Mouse (Mus musculus) heart, postnatal 36 days (tissue): ENCODE results near the gene Megf8. TPM values are rescaled to one million over a fixed set of nuclear protein-coding genes. Genes with fewer than 3 reads are reported as not detected.
A peak's percentile ranks its signal among the peaks of the same experiment; 100 is the strongest.

Source experiments
- DNase-seq, 2 experiments: peaks; one replicate each; pipeline ENCODE4 v3.0.0; 2021 to 2022
- intact Hi-C: fragments of 180-260 bp; cut with DNase I; formaldehyde crosslinking; loops from one replicate; pipeline ENCODE4 v1.15.1; 2025
- total RNA-seq, 2 experiments: library from RNA; stranded (reverse); gene quantifications; 2 replicates each; pipeline ENCODE4 v1.2.3; 2021

Gene Megf8
- total RNA-seq, 2 experiments from 2014 or later: 30.4 to 31.1 TPM

DNA sequence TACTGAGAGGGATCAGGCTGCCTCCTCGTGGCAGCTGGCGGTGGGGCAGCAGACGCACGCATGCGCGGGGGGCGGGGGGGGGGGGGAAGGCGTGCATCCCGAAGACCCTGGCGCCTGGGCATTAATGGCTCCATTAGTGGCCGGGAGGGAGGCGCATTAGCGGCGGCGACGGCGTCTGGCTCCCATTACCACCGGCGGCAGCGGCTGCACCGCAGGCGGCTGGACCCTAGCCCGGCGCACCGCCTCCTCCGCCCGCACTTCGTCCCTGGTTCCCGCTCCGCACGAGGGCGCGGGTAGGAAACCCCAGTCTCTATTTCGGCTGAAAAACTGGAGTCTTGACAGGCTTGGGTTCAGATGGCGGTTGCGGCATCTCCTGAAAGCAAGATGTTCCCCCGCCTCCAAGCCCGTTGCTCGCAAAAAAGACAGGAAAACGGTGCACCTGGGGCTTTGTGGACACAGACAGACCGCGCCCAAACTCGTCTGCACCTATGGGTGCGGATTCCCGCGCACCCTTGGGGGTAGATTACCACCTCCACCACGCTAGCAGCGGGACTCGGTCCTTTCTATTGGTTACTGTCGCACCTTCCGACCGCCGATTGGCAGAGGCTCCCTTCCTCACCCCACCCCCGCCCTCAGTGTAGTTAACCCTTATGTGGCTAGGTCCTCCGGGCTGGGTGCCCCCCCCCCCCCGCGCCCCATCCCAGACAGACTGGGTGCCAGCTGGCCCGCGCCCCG is 38.5 kb upstream of the Megf8 start:
- DNase-seq: peak; percentile 75 to 87
- intact Hi-C loops: loop anchor here (1.0 kb wide), 2 partner anchors 27 to 37 kb away; no protein-coding TSS in a partner anchor

DNA sequence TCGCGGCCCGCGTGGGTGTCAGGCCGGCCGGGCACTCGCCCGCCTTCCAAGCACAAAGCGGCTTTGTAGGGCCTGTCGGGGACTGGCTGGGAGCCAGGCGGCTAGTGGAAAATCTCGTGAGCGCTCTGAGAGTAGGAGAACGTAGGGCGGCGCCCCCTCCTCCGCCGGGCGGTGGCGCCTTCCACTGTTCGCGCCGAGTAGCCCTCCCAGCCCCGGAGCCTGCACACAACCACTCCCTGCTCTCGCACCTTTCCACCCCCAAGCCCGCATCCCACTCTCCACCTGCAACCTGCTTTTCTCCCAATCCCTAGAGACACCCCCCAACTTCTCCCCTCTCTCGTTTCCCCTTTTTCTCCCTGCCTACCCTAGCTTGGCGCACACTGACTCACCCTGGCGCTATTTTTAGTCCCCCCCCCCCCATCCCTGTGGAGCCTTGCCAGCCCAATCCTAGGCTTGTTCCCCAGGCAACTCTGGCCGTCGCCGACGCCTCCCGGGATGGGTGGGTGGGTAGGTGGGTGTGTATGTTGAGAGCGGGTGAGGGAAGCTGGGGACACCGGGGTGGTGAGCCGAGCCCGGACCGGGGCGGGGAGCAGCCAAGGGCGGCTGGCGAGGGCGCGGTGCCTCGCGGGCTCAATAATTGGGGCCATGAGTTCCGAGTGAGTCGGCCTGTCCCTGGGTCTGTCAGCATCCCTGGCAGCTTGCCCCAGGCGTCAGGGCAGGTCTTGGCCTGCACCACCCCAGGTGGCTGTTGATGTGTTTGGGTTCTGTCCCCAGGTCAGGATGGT is 37.7 kb upstream of the Megf8 start:
- DNase-seq: peak; percentile 93 to 94
- intact Hi-C loops: no loop called here

DNA sequence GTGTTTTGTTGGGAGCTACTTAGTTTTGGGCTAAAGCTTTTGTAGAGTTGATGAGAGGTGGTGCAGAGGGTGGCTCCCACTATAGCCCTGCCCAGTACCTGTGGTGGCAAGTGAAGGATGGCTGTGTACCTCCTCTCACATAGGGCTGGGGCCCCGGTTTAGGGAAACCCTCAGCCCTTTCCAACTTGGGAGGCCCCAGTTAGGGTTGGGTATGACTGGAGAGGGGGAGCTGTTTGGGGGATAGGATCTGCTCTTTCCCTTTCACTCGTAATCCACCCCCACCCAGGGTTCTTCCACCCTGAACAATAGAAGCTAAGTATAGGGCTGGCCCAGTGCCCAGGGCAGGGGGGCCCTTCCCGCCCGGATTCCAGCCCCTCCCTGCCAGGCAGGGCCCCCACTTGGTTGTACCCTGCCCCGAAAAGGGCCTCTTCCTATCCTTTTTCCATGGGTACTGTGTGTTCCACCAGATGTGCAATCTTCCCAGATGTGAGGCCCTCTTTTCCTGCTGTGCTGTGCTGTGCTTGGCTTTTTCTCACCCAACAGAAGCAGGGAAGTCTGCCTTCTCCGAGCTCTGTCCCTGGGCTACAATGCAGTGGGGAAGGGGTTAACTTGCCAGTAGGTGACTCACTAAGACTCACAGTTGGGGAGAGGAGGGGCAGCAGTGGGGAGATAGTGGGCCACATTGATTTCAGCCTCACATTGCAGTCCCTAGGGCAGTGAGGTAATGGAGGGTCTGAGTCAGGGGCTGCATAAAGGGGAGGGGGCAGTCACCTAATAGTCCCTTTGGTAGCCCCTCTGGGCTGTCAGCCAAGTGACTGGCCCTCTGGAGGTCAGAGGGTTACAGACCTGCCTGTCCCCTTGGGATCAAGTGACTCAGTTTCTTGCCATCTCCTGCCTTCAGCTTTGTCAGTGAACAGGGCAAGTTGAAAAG is 36.8 kb upstream of the Megf8 start:
- intact Hi-C loops: loop anchor here (2.0 kb wide), 1 partner anchor 109 kb away; no protein-coding TSS in a partner anchor

DNA sequence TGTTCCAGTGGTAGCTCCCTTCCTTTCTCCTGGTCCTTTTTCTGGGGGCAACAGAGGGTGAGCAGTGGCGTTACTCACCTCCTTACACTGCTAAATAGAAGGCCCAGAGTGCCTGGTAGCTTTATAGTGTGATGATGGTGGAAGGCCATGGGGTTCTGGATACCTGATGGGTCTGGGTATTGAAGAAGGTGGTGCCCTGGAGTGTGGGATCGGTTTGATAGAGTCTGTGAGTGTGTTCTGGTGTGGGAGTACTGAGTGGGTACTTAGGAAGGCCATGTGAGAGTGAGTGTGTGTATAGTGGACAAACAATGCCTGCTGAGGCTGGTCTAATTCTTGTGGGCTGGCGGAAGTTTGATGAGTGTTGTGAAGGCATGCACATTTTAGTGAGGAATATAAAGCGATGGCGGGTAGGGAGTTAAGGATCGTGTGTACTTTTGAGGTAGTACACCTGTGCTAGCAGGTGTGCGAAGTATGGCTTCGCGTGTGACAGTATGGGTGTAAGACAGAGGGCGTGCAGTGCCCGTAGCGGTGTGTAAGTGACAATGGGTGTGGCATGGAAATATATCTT is 35.7 kb upstream of the Megf8 start:
- intact Hi-C loops: loop anchor here (2.0 kb wide), 1 partner anchor 108 kb away; no protein-coding TSS in a partner anchor
- DNase-seq: no peak

More for the DNA sequence above, 36.8 kb upstream of the Megf8 start:
- peak; percentile 69 to 76 for DNase-seq

DNA sequence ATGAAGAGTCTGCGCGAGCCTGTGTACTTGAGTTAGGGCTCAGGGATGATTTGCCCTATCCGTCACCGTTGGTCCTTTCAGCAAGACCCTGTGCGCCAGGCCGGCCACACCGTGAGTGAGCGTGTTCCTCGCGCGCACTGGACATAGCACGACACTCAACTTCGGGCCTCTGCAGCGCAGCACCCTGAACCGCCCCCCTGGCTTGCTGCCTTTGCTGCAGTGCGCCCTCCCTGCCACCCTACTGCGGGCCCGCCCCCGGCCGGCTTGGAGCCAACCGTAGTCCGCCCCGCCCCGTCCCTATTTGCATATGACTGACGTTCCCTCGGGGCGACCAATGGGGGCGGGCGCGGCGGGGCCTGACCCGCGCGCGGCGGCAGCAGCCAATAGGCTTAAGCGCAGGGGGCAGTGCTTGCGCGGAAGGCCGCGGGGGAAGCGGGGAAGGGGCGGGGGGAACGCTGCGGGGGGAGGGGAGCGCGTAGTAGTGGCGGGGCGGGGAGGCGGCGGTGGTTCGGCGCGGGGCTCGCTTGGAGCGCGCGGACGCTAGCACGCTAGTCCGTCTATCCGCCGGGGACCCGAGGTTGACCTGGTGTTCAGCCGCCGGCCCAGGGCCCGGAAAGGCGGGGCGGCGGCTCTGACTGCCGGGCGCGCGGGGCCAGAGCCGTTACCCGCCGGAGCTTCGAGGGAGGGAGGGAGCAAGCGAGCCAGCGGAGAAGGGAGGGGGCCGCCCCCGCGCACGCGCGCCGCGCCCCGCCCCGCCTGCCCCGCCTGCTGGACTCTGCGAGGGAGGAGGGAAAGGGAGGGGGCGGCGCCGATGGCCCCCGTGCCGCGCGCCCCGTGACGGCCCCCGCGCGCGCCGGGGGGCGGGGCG is 35.0 kb upstream of the Megf8 start:
- DNase-seq: peak; percentile 96 to 97
- intact Hi-C loops: loop anchor here (2.0 kb wide), 2 partner anchors 35 to 107 kb away; partner anchors contain the start of gene Megf8

DNA sequence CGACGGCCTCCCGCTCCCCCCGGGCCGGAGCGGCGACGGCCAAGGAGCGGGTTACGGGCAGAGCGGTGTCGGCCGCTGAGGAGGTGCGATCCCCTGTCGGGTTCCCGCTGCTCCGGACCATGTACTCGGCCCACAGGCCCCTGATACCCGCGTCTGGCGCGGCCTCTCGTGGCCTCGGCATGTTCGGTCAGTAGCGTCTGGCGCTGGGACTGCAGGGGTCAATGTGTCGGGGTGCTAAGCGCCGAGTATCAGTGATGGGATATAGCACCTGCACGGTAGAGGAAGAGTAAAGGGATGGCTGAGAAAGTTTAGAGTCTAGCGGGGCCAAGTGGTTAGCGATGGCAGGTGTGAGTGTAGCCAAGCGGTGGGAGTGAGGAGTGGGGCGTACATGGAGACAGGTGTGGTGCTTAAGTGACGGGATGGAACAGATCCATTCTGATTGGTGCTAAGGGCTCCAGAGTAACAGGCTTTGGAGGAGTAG is 34.2 kb upstream of the Megf8 start:
- DNase-seq: peak; percentile 44 to 68
- intact Hi-C loops: loop anchor here (2.0 kb wide), 1 partner anchor 34 kb away; the partner anchor contains the start of gene Megf8

DNA sequence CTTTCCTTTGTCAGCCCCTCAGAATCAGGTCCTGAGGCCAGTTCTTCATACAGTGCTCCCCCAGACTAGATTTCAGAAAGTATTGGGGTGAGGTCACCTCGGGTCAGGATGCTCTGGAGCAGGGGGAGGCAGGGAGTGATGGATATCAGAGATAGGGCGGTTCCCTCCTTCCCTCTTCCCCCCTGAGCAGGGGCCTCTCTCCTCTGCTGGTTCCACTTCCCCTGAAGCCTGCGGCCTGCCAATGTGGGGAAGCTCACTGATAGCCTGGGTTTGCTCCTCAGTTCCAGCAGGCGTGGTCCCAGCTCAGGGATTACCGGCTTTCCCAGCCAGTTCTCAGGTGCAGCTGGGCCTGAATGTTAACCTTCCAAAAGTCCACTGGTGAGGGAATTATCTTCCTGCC is 33.3 kb upstream of the Megf8 start:
- DNase-seq: peak in 1 of 2 experiments; percentile 32
- intact Hi-C loops: loop anchor here (2.0 kb wide), 1 partner anchor 33 kb away; the partner anchor contains the start of gene Megf8

DNA sequence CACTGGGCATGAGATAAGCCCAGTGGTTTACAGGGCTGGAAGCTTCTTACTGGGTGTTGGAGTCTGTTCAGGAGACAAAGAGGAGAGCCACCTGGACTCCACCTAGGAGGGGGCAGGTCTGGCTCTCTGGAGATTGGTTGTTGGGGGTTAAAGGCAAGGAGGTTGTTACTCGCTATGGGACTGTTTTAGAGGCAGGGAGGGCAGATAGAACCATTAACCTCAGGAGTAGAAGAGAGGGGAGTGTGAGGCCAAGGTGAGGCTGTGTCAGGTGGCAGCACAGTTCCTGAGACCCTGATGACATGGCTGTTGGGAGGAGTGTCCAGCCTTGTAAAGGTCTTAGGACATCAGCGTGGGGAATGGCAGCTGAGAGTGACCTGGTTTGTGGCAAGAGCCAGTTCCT is 32.8 kb upstream of the Megf8 start:
- intact Hi-C loops: no loop called here
- no peak for DNase-seq

DNA sequence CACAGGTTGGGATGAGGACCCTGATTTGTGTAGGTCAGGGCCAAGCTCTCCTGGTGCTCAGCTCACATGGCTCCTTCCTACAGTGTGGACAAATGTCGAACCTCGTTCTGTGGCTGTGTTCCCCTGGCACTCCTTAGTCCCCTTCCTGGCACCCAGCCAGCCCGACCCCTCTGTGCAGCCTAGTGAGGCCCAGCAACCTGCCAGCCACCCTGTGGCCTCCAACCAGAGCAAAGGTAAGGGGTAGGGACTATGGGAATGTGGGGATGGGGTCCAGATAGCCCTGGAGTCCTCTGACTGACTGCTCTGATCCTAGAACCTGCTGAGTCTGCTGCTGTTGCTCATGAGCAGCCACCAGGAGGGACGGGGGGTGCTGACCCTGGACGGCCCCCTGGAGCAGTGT is 32.2 kb upstream of the Megf8 start:
- intact Hi-C loops: no loop called here

DNA sequence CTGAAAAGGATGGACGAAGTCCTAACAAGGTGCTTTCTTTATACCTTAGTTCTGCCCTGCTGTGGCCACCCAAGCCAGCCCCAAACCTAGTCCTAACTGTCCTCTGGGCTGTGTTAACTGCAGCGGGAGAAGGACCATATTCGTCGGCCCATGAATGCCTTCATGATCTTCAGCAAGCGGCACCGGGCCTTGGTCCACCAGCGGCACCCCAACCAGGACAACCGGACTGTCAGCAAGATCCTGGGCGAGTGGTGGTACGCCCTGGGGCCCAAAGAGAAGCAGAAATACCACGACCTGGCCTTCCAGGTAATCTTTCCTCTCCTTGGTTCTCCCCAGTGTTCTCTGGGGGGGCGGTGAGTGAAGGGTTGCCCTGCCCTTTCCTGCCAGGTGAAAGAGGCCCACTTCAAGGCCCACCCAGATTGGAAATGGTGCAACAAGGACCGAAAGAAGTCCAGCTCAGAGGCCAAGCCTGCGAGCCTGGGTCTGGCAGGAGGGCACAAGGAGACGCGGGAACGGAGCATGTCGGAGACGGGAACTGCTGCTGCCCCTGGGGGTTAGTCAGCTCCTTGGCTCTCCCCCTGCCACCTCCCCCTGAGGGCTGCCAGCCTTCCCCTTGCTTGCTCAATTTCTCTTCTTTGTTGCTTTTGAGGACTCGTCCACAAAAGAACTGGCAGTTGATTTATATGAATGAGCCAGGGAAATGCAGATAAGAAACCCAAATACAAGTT is 31.3 kb upstream of the Megf8 start:
- intact Hi-C loops: no loop called here

More for the DNA sequence above, 32.2 kb upstream of the Megf8 start:
- DNase-seq: no peak

DNA sequence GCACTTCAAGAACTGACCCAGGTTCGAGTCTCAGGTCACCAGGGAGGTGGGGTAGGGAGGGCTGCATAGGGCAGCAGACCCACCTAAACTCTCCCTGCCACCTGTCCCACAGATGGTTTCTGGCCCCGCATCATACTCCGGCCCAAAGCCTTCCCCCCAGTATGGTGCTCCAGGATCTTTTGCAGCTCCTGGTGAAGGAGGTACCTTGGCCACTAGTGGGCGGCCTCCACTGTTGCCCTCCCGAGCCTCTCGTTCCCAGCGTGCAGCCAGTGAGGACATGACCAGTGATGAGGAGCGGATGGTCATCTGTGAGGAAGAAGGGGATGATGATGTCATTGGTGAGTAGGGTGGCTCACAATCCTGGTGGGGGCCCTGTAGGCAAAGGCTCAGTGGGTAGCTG is 30.0 kb upstream of the Megf8 start:
- intact Hi-C loops: no loop called here
- no peak for DNase-seq

More for the DNA sequence above, 31.3 kb upstream of the Megf8 start:
- no peak for DNase-seq

DNA sequence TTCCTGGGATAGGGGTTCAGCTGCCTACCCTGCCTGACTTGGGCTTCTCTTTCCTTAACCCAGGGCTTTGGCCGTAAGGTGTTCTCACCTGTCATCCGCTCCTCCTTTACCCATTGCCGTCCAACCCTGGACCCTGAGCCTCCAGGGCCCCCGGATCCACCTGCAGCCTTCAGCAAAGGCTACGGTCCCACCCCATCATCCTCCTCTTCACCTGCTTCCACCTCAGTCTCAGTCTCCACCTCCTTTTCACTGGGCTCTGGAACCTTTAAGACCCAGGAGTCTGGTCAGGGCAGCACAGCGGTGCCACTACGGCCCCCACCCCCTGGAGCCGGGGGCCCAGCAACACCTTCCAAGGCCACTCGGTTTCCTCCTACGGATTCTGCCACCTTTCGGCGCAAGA is 29.0 kb upstream of the Megf8 start:
- intact Hi-C loops: no loop called here
- no peak for DNase-seq

DNA sequence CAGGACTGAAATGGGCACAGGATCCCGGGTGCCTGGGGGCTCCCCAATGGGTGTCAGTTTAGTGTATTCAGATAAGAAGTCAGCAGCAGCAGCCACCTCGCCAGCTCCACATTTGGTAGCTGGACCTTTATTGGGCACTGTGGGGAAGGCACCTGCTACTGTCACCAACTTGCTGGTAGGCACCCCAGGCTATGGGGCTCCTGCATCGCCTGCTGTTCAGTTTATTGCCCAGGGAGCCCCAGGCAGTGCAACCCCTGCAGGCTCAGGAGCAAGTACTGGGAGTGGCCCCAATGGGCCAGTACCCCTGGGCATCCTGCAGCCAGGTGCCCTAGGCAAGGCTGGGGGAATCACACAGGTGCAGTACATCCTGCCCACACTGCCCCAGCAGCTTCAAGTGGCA is 28.2 kb upstream of the Megf8 start:
- no peak for DNase-seq

DNA sequence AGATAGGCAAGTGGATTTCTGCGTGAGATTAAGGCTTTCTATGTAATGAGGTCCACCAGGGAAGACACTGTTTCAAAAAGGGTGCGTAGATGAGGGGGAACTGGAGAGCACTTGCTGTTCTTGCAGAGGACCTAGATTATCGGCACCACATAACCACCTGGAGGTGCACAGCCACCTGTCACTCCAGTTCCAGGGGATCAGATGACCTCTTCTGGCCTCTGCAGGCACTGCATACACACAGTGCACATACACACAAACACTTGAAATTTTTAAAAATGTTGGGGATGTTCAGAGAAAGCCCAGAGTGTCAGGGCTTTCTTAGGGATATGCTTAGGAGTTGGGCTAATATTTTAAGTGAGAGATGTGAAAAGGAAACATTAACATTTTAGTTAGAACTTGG is 27.0 kb upstream of the Megf8 start:
- intact Hi-C loops: no loop called here

More for the DNA sequence above, 28.2 kb upstream of the Megf8 start:
- intact Hi-C loops: no loop called here

DNA sequence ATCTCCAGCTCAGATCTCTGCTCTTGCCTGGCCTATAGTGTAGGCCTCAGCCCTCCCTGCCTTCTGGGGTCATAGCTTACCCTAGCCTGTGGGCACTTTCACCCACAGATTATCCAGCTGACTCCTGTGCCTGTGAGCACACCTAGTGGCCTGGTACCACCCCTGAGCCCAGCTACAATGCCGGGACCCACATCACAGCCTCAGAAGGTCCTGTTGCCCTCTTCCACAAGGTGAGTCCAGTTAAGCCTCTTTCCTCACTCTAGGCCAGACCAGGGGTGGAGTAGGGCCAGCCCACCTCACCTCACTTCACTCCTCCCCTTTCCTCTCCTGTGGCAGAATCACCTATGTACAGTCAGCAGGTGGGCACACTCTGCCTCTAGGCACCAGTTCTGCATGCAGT is 26.5 kb upstream of the Megf8 start:
- no peak for DNase-seq
- intact Hi-C loops: no loop called here

More for the DNA sequence above, 27.0 kb upstream of the Megf8 start:
- DNase-seq: no peak

DNA sequence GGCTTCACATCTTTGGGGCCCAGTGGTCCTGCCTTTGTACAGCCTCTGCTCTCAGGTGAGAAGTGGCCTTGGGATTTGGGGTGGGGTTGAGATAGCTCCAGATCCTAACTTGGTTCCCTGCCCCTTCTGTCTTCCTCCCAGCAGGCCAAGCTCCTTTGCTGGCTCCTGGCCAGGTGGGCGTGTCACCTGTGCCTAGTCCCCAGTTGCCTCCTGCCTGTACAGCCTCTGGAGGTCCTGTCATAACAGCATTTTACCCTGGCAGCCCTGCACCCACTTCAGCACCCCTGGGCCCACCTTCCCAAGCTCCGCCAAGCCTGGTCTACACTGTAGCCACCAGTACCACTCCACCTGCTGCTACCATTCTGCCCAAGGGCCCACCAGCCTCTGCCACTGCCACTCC is 26.1 kb upstream of the Megf8 start:
- no peak for DNase-seq
- intact Hi-C loops: no loop called here

DNA sequence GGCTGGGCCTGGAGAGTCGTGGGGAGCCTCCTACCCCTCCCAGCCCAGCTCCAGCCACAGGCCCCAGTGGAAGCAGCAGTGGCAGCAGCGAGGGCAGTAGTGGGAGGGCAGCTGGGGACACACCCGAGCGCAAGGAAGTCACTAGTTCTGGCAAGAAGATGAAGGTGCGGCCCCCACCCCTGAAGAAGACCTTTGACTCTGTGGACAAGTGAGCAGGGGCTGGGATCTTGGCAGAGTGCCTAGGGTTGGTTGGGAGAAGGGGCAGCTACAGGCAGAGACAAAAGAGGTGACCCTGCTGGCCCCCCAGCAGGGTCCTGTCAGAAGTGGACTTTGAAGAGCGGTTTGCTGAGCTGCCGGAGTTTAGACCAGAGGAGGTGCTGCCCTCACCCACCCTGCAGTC is 24.9 kb upstream of the Megf8 start:
- no peak for DNase-seq
- intact Hi-C loops: no loop called here

DNA sequence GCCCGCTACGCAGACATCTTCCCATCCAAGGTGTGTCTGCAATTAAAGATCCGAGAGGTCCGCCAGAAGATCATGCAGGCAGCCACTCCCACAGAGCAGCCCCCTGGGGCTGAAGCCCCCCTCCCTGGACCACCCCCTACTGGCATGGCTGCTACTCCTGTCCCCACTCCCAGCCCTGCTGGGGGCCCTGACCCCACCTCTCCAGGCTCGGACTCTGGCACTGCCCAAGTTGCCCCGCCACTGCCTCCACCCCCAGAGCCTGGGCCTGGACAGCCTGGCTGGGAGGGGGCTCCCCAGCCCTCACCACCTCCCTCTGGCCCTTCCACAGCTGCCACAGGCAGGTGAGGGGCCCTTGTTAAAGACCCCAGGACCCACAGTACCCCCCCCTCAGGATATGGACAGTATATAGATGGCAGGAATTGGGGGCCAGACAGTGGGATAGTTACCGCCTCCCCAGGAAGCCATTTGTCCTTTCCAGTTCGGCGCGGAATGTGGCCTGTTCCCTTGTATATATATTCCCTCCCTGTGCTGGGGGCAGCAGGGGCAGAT is 23.7 kb upstream of the Megf8 start:
- intact Hi-C loops: no loop called here
- DNase-seq: no peak
